Mouse (Mus musculus) cerebellum, adult 2 months (tissue): ENCODE results near the gene Aqp7. TPM values are rescaled to one million over a fixed set of nuclear protein-coding genes. Genes with fewer than 3 reads are reported as not detected.
"Not testable (repeated sequence)": the region's sequence is repeated elsewhere in the genome, so short reads cannot be mapped to it uniquely, and the experiment has no call there.

ENCODE experiments used
- DNase-seq, 2 experiments: peaks; one replicate each; pipeline ENCODE4 v3.0.0; 2021
- H3K27ac ChIP-seq: fragments of 200-500 bp; 2 replicates; pipeline ENCODE4 v1.5.1; 2012; ENCODE audit warnings: low read length, control low read depth, inconsistent platforms; ENCODE audit not compliant: insufficient read depth
- H3K27me3 ChIP-seq: fragments of 200-500 bp; 2 replicates; pipeline ENCODE4 v1.6.1; 2012; ENCODE audit warnings: inconsistent platforms, mild to moderate bottlenecking, low read length, moderate library complexity; ENCODE audit not compliant: control insufficient read depth, insufficient read depth
- H3K4me1 ChIP-seq: fragments of 200-500 bp; 2 replicates; pipeline ENCODE4 v1.6.1; 2011; ENCODE audit warnings: low read length; ENCODE audit not compliant: control insufficient read depth, insufficient read depth
- H3K4me3 ChIP-seq: fragments of 200-500 bp; replicated peaks from 2 replicates; pipeline ENCODE3; 2011; ENCODE audit warnings: mild to moderate bottlenecking, low read depth, low read length, control low read depth; ENCODE audit not compliant: insufficient read depth
- CTCF ChIP-seq: fragments of 200-500 bp; IDR thresholded peaks from 2 replicates; pipeline ENCODE4 v1.5.1; 2011; ENCODE audit warnings: low read depth, mild to moderate bottlenecking, control low read depth, low read length, moderate library complexity, borderline replicate concordance; ENCODE audit not compliant: insufficient read depth
- POLR2A ChIP-seq: fragments of 200-500 bp; IDR thresholded peaks from 2 replicates; pipeline ENCODE4 v1.6.1; 2011; ENCODE audit warnings: low read length, control low read depth, borderline replicate concordance; ENCODE audit not compliant: insufficient read depth
- WGBS: fragments of 180-500 bp; shearing (Covaris S2); methylation state at CpG from one replicate; pipeline ENCODE4 v1.1.7; 2018; 5-methylcytosine and 5-hydroxymethylcytosine counted together
- polyA plus RNA-seq: library from polyadenylated mRNA; depleted of rRNA; stranded (reverse); fragments of >200 nt; gene quantifications from 2 replicates; pipeline ENCODE4 v1.2.3, GENCODE M21; 2012

Gene Aqp7
- polyA plus RNA-seq, 1 experiment = not detected

- Histone ChIP-seq H3K27me3 (no peaks in the 10 kb centered on the region), H3K27ac (no peak overlapping the region), H3K4me3 (no peak overlapping the region), H3K4me1 (no peaks in the 10 kb centered on the region)
- WGBS = 80% methylated on average over 4 of the region's 4 CpGs
- no peak for TF ChIP-seq POLR2A
- TF ChIP-seq CTCF = no peak
- DNase-seq = no peak
These were observed 41.2 kb upstream of the Aqp7 start for GRCm38 (mm10) chr4:41089189-41089588.

GRCm38 (mm10) chr4:41087459-41088298, 39.7 kb upstream of the Aqp7 start:
- Histone ChIP-seq H3K4me3 (no peak overlapping the region), H3K4me1 (no peaks in the 10 kb centered on the region), H3K27ac (no peak overlapping the region), H3K27me3 (no peaks in the 10 kb centered on the region)
- 89% methylated on average over 16 of the region's 16 CpGs for WGBS
- DNase-seq = no peak
- TF ChIP-seq POLR2A (no peak), CTCF (no peak)

- DNase-seq = no peak
- H3K27ac ChIP-seq = no peak overlapping the region
- 72% methylated on average over 9 of the region's 9 CpGs for WGBS
- H3K27me3 ChIP-seq = no peaks in the 10 kb centered on the region
- H3K4me3 ChIP-seq = no peak overlapping the region
- no peaks in the 10 kb centered on the region for H3K4me1 ChIP-seq
- TF ChIP-seq CTCF (no peak), POLR2A (no peak)
These were observed 39.0 kb upstream of the Aqp7 start for GRCm38 (mm10) chr4:41086947-41087346.

- no peak overlapping the region for H3K4me3 ChIP-seq
- TF ChIP-seq POLR2A (no peak), CTCF (no peak)
- no peak for DNase-seq
- 76% methylated on average over 4 of the region's 4 CpGs for WGBS
- H3K27me3 ChIP-seq = no peaks in the 10 kb centered on the region
- H3K4me1 ChIP-seq = no peaks in the 10 kb centered on the region
- no peak overlapping the region for H3K27ac ChIP-seq
These were observed 36.9 kb upstream of the Aqp7 start for GRCm38 (mm10) chr4:41084819-41085218.

GRCm38 (mm10) chr4:41082803-41083202, 34.9 kb upstream of the Aqp7 start:
- not testable (repeated sequence) for DNase-seq, H3K4me1 ChIP-seq, H3K27me3 ChIP-seq, H3K4me3 ChIP-seq, H3K27ac ChIP-seq
- 73% methylated on average over 4 of the region's 4 CpGs for WGBS

- Histone ChIP-seq H3K4me3 (no peak overlapping the region), H3K27ac (no peak overlapping the region), H3K4me1 (no peaks in the 10 kb centered on the region), H3K27me3 (no peaks in the 10 kb centered on the region)
- TF ChIP-seq POLR2A (no peak), CTCF (no peak)
- no peak for DNase-seq
- WGBS = 79% methylated on average over 5 of the region's 5 CpGs
These were observed 33.8 kb upstream of the Aqp7 start for GRCm38 (mm10) chr4:41081733-41082132.

GRCm38 (mm10) chr4:41078726-41079125, 30.8 kb upstream of the Aqp7 start:
- Histone ChIP-seq H3K27me3 (no peaks in the 10 kb centered on the region), H3K27ac (no peak overlapping the region), H3K4me3 (no peak overlapping the region), H3K4me1 (no peaks in the 10 kb centered on the region)
- no peak for TF ChIP-seq CTCF
- no peak for TF ChIP-seq POLR2A
- WGBS = 79% methylated on average over 6 of the region's 6 CpGs
- no peak for DNase-seq

GRCm38 (mm10) chr4:41074461-41074860, 26.5 kb upstream of the Aqp7 start:
- H3K27ac ChIP-seq = no peak overlapping the region
- H3K27me3 ChIP-seq = no peaks in the 10 kb centered on the region
- TF ChIP-seq CTCF = no peak
- TF ChIP-seq POLR2A = no peak
- H3K4me1 ChIP-seq = no peaks in the 10 kb centered on the region
- WGBS = 41% methylated on average over 6 of the region's 6 CpGs
- H3K4me3 ChIP-seq = no peak overlapping the region
- no peak for DNase-seq
